Mouse (Mus musculus) splenic B cell, adult 2 months (primary cell): ENCODE data around the gene Ifit1bl2.
"Not testable (repeated sequence)": the region's sequence is repeated elsewhere in the genome, so short reads cannot be mapped to it uniquely, and the experiment has no call there.

Experiments used
- DNase-seq: peaks from one replicate; pipeline ENCODE4 v3.0.0-alpha.2; 2011; ENCODE audit warnings: low read depth, low spot score
- H3K27me3 ChIP-seq: 2 replicates; pipeline ENCODE4 v1.6.1; 2012; ENCODE audit warnings: mild to moderate bottlenecking, low read length, moderate library complexity, mixed read lengths; ENCODE audit not compliant: control insufficient read depth, poor library complexity, insufficient read depth, severe bottlenecking
- H3K36me3 ChIP-seq: 2 replicates; pipeline ENCODE4 v1.6.1; 2012; ENCODE audit warnings: mild to moderate bottlenecking, low read length, moderate library complexity, mixed read lengths; ENCODE audit not compliant: control insufficient read depth, poor library complexity, insufficient read depth, severe bottlenecking

Gene Ifit1bl2

GRCm38 (mm10) chr19:34640623-34641022 is at the start of gene Ifit1bl2, which contains the start of gene Ifit1:
Ifit1bl2 (minus strand) TSS chr19:34640743.
Ifit1 (plus strand) TSS chr19:34640871.
- DNase-seq, result peak; percentile 73
- Histone ChIP-seq H3K27me3 (no peaks in the 10 kb centered on the region), H3K36me3 (no peaks in the 10 kb centered on the region)

DNA sequence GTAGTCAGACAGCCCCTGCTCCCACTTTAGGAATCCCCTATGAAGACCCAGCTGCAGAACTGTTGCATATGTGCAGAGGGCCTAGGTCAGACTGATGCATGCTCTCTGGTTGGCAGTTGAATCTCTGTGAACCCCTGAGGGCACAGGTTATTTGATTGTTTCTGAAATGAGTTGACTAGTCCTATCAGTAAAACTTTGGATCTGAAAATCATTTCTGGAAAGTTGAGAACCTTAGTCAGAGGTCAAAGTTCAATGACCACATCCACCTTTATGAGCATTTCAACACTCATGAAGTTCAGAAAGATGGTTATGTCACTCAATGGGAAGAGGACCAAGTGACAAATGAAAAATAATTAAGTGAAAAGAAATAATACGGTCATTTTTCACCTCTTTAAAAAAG is 45.0 kb upstream of the Ifit1bl2 start:
- no peak for DNase-seq
- H3K36me3 ChIP-seq, result no peaks in the 10 kb centered on the region
- H3K27me3 ChIP-seq, result no peaks in the 10 kb centered on the region

DNA sequence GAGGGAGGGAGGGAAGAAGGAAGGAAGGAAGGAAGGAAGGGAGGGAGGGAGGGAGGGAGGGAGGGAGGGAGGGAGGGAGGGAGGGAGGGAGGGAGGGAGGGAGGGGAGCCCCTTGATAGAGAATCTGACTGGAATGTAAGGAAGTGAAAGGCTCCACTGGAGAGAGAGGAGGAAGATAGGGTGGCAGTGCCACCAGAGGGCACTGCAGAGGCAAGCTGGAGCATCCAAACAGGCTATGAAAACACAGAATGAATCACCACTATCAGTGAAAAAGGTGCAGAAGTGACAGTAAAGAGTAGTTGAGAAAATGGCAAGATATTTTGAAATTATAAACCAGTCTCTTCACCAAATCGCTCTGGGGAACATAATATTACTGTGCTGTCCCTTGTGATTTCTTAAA is 44.3 kb upstream of the Ifit1bl2 start:
- Histone ChIP-seq H3K36me3 (no peaks in the 10 kb centered on the region), H3K27me3 (no peaks in the 10 kb centered on the region)
- DNase-seq, result peak; percentile 75

GRCm38 (mm10) chr19:34678428-34678827 is 37.9 kb upstream of the Ifit1bl2 start:
- DNase-seq, result no peak
- H3K36me3 ChIP-seq, result no peaks in the 10 kb centered on the region
- no peaks in the 10 kb centered on the region for H3K27me3 ChIP-seq

DNA sequence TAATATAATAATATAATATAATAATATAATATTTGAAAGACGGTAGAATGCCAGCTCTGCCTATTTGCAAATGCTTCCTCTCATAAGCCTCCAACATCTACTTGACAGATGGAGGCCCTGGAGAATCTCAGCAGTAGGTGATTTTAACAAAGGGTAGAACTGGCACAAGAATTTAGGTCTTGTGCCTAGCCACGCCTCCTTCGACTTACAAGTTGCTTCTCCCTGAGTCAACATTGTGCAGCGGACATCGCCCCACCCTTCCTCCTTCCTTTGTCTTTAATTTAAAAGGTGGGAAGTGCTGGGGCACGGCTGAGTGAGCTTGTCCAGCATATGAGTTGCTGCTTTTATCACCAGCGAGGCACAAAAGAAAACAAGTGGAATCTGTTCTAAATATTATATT is 32.9 kb upstream of the Ifit1bl2 start:
- Histone ChIP-seq H3K27me3 (no peaks in the 10 kb centered on the region; the same call in 1 of the 2 replicates), H3K36me3 (no peaks in the 10 kb centered on the region)
- DNase-seq, result no peak

DNA sequence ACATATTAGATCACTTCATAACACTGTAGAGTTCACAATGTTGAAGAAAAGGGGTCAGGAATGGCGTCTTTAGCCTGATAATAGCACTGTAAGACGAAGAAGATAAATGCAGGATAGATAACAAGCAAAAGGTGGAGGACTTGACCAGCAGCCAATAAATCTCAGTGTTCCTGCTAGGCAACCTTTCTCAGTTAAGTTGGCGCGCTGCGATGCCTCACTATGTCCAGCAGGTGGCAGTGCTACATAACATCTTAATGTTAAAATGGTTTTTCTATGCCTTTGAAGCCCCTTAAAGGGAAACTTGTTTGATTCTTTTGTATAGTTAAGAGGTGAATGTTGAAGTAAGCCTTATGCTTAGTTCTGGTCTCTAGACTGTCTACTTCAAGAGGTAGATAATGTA is 25.6 kb upstream of the Ifit1bl2 start:
- H3K27me3 ChIP-seq, result no peaks in the 10 kb centered on the region; the same call in 1 of the 2 replicates
- H3K36me3 ChIP-seq, result no peaks in the 10 kb centered on the region
- peak; percentile 78 for DNase-seq

DNA sequence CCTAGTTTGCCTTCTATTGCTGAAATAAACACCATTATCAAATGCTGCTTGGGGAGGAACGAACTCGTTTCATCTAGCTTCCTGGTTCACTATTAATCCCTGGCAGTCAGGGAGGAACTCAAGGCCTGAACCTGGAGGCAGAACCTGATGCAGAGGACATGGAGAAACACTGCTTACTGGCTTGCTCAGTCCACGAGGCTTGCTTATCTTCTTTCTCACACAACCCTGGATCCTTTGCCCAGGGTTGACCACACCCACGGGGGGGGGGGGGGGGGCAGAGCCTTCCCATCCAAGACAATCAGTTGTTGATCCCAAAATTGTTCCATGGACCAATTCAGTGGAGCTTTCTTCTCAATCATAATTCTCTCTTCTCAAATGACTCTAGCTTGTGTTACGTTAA is 22.2 kb upstream of the Ifit1bl2 start:
- DNase-seq, result no peak
- Histone ChIP-seq H3K27me3 (no peaks in the 10 kb centered on the region), H3K36me3 (no peaks in the 10 kb centered on the region)

DNA sequence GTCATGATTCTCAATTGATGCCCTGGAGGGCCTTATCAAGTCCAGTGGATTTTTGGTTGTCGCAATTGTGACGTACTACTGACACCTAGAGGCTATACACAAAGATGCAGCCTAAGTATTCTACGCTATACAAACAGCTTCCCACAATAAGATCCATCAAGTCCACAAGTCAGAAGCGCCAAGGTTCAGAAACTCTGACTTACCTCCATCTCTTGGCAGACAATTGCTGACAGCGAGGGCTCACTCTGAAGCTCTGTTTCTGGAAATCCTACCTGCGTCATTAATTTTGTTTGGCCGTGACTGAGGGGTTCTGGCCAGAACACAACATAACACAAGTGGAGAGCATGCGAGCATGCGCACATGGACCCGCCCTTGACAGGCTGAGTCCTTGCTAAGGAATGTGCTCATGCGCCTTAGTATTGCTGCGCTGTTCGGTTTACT is 21.5 kb upstream of the Ifit1bl2 start:
- Histone ChIP-seq H3K36me3 (no peaks in the 10 kb centered on the region), H3K27me3 (no peaks in the 10 kb centered on the region)
- DNase-seq, result peak; percentile 80

GRCm38 (mm10) chr19:34656511-34657298 is 16.2 kb upstream of the Ifit1bl2 start:
- H3K27me3 ChIP-seq, result no peaks in the 10 kb centered on the region
- DNase-seq, result no peak
- H3K36me3 ChIP-seq, result no peaks in the 10 kb centered on the region

- no peaks in the 10 kb centered on the region for H3K36me3 ChIP-seq
- no peak for DNase-seq
- no peaks in the 10 kb centered on the region for H3K27me3 ChIP-seq
Measured at GRCm38 (mm10) chr19:34655227-34655805, 14.8 kb upstream of the Ifit1bl2 start.

DNA sequence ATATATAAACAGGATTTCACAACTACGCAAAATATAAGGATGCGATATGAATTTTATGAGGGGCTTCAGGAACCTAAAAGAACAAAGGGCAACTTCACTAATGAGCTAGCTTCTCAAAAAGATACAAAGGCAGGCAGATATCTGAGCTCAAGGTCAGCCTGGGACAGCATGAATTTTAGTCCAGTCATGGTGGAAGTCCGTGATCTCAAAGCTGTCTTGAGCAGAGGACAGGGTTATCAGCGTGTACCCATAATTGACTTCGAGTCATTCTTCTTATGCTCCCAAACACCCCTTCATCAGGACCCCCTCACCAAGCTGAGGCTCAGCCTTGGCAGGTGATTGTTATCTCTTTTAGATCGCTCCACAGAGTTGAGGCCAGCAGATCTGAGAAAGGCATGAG is 10.5 kb upstream of the Ifit1bl2 start:
- no peak for DNase-seq
- Histone ChIP-seq H3K36me3 (no peaks in the 10 kb centered on the region), H3K27me3 (no peaks in the 10 kb centered on the region)

DNA sequence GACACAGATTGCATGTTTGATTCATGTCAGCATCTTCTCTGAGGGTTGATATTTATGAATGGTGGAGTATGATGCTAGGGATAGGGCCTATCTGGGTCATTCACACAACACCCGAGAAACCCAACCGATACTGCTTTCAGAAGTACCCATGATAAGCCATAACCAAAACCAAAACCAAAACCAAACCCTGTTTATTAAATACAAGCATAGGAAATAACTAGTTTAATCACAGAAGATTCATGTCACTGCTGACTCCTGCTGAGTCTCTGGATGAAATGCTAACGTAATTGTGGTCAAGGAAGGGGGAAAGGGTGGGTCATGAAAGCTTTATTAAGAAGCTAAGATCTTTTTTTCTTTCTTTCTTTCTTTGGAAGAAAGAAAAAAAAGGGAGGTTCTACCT is 9.7 kb upstream of the Ifit1bl2 start:
- no peak for DNase-seq
- H3K27me3 ChIP-seq, result no peaks in the 10 kb centered on the region
- H3K36me3 ChIP-seq, result no peaks in the 10 kb centered on the region

DNA sequence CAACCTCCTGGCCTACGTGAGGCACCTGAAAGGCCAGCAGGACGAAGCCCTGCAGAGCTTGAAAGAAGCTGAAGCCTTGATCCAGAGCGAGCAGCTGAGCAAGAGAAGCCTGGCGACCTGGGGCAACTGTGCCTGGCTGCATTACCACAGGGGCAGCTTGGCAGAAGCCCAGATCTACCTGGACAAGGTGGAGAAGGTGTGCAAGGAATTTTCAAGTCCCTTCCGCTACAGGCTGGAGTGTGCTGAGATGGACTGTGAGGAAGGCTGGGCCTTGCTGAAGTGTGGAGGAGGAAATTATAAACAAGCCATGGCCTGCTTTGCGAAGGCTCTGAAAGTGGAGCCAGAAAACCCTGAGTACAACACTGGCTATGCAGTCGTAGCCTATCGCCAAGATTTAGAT is 7.1 kb upstream of the Ifit1bl2 start:
- not testable (repeated sequence) for H3K36me3 ChIP-seq, DNase-seq

GRCm38 (mm10) chr19:34642616-34643015 is 2.1 kb upstream of the Ifit1bl2 start:
- Histone ChIP-seq H3K36me3 (no peaks in the 10 kb centered on the region), H3K27me3 (no peaks in the 10 kb centered on the region)
- DNase-seq, result no peak

More for the DNA sequence above, 7.1 kb upstream of the Ifit1bl2 start:
- not testable (repeated sequence) for H3K27me3 ChIP-seq

- Histone ChIP-seq H3K27me3 (no peaks in the 10 kb centered on the region), H3K36me3 (no peaks in the 10 kb centered on the region)
- peak; percentile 76 for DNase-seq
Measured at GRCm38 (mm10) chr19:34636933-34637557, 3.5 kb downstream of the Ifit1bl2 start.
